ENCODE assay signal across 8 mouse cellular contexts in genomic region chr5:34538527-34538926, GRCm38 (mm10). TPM values are rescaled to one million over a fixed set of nuclear protein-coding genes. Genes with fewer than 3 reads are reported as not detected.
DNase-seq lines count a peak whose midpoint lies in the region; ATAC-seq lines count a peak whose summit lies in the region.

No protein-coding gene starts in this region.

- peak; percentile 47 for ATAC-seq in megakaryocyte progenitor cell, adult 5-6 weeks (replicated peaks; ENCODE audit: poor library complexity)

- DNase-seq in adrenal gland, postnatal 14 days: peak; percentile 53
- DNase-seq in adrenal gland, postnatal 25 days: no peak
- peak; percentile 36 for DNase-seq in ovary, postnatal 36 days (ENCODE audit: low spot score)
- DNase-seq in ovary, adult 18-20 months (ENCODE audit: low spot score): no peak
- no peak for DNase-seq in right cerebral cortex, adult 18-20 months
- no peak for DNase-seq in adipocyte (ENCODE audit: low spot score)
- no peak for DNase-seq in left cerebral cortex, adult 9 months (ENCODE audit: low spot score in 2 of 2)

RNA-seq across cellular contexts. Expression of gene Sh3bp2, which starts 12.9 kb away (rescaled TPM):
- 6.5 and 11.8 TPM in 2 replicates for total RNA-seq in adrenal gland, postnatal 14 days (2021)
- 16.6 and 19.9 TPM in 2 replicates for total RNA-seq in adrenal gland, postnatal 25 days (2021)
- total RNA-seq in megakaryocyte progenitor cell, adult 5-6 weeks (2015): 8.6 and 10.0 TPM in 2 replicates
- total RNA-seq in megakaryocyte progenitor cell, adult 5-6 weeks (2017): 21.0 and 23.0 TPM in 2 replicates

RNA-seq across cellular contexts. Expression of gene Tnip2, which starts 24.7 kb away (rescaled TPM):
- 12.1 and 14.8 TPM in 2 replicates for total RNA-seq in adrenal gland, postnatal 14 days (2021)
- 14.9 and 24.7 TPM in 2 replicates for total RNA-seq in adrenal gland, postnatal 25 days (2021)
- total RNA-seq in megakaryocyte progenitor cell, adult 5-6 weeks (2015): 7.8 and 9.5 TPM in 2 replicates
- total RNA-seq in megakaryocyte progenitor cell, adult 5-6 weeks (2017): 17.6 and 22.2 TPM in 2 replicates

RNA-seq across cellular contexts. Expression of gene Add1, which starts 34.9 kb away (rescaled TPM):
- 149 and 175 TPM in 2 replicates for total RNA-seq in adrenal gland, postnatal 14 days (2021)
- total RNA-seq in adrenal gland, postnatal 25 days (2021): 139 and 181 TPM in 2 replicates
- 65.1 and 71.0 TPM in 2 replicates for total RNA-seq in megakaryocyte progenitor cell, adult 5-6 weeks (2015)
- 83.9 and 97.8 TPM in 2 replicates for total RNA-seq in megakaryocyte progenitor cell, adult 5-6 weeks (2017)

Comparison
In these comparisons a context has a peak if more than half of its experiments do, and no peak if none do; other contexts are left out.
1. DNase-seq: peak in adrenal gland, postnatal 14 days (single experiment) and ovary, postnatal 36 days (single experiment); none in adrenal gland, postnatal 25 days (single experiment), ovary, adult 18-20 months (single experiment), right cerebral cortex, adult 18-20 months (single experiment), adipocyte (single experiment) and left cerebral cortex, adult 9 months (0 of 2).